Mouse (Mus musculus): ENCODE data around the gene Pde4b.

The Pde4b gene

GRCm38 (mm10) chr4:102497221-102497620 is 409.9 kb downstream of the Pde4b start:
- no peaks in the 10 kb centered on the region for H3K36me3 ChIP-seq (ENCODE audit: insufficient read depth, low read length)
- H3K4me1 ChIP-seq (replicated peaks; ENCODE audit: low read depth, low read length) = no peaks in the 10 kb centered on the region
- no peak overlapping the region for H3K4me3 ChIP-seq (replicated peaks; ENCODE audit: low read length)
- TF ChIP-seq CTCF (conservative IDR thresholded peaks at IDR 0.05; ENCODE audit: low read length) (no peak), POU5F1 (IDR thresholded peaks at IDR 0.05; ENCODE audit: borderline replicate concordance, low read length) (no peak), NANOG (IDR thresholded peaks at IDR 0.05; ENCODE audit: borderline replicate concordance, low read length) (no peak)
- H3K27me3 ChIP-seq (ENCODE audit: insufficient read depth, low read length) = no peaks in the 10 kb centered on the region
- peaks cover 16% of the 10 kb centered on the region for H3K9me3 ChIP-seq (ENCODE audit: low read length)

GRCm38 (mm10) chr4:102498169-102498919 is 411.0 kb downstream of the Pde4b start:
- Histone ChIP-seq H3K4me1 (replicated peaks; ENCODE audit: low read depth, low read length) (no peaks in the 10 kb centered on the region), H3K9me3 (ENCODE audit: low read length) (peaks cover 16% of the 10 kb centered on the region), H3K36me3 (ENCODE audit: insufficient read depth, low read length) (no peaks in the 10 kb centered on the region), H3K27me3 (ENCODE audit: insufficient read depth, low read length) (no peaks in the 10 kb centered on the region), H3K4me3 (replicated peaks; ENCODE audit: low read length) (no peak overlapping the region)
- no peak for TF ChIP-seq POU5F1 (IDR thresholded peaks at IDR 0.05; ENCODE audit: borderline replicate concordance, low read length)
- no peak for TF ChIP-seq NANOG (IDR thresholded peaks at IDR 0.05; ENCODE audit: borderline replicate concordance, low read length)
- TF ChIP-seq CTCF (conservative IDR thresholded peaks at IDR 0.05; ENCODE audit: low read length) = no peak

GRCm38 (mm10) chr4:102498920-102499316 is 411.6 kb downstream of the Pde4b start:
- peaks cover 13% of the 10 kb centered on the region for H3K9me3 ChIP-seq (ENCODE audit: low read length)
- no peaks in the 10 kb centered on the region for H3K36me3 ChIP-seq (ENCODE audit: insufficient read depth, low read length)
- H3K4me3 ChIP-seq (replicated peaks; ENCODE audit: low read length) = no peak overlapping the region
- no peaks in the 10 kb centered on the region for H3K4me1 ChIP-seq (replicated peaks; ENCODE audit: low read depth, low read length)
- TF ChIP-seq CTCF (conservative IDR thresholded peaks at IDR 0.05; ENCODE audit: low read length) = no peak
- no peak for TF ChIP-seq POU5F1 (IDR thresholded peaks at IDR 0.05; ENCODE audit: borderline replicate concordance, low read length)
- H3K27me3 ChIP-seq (ENCODE audit: insufficient read depth, low read length) = no peaks in the 10 kb centered on the region

- TF ChIP-seq POU5F1 (IDR thresholded peaks at IDR 0.05; ENCODE audit: borderline replicate concordance, low read length) = no peak
- TF ChIP-seq NANOG (IDR thresholded peaks at IDR 0.05; ENCODE audit: borderline replicate concordance, low read length) = no peak
- TF ChIP-seq CTCF (conservative IDR thresholded peaks at IDR 0.05; ENCODE audit: low read length) = no peak
- Histone ChIP-seq H3K36me3 (ENCODE audit: insufficient read depth, low read length) (no peaks in the 10 kb centered on the region), H3K4me1 (replicated peaks; ENCODE audit: low read depth, low read length) (no peaks in the 10 kb centered on the region), H3K9me3 (ENCODE audit: low read length) (no peaks in the 10 kb centered on the region), H3K4me3 (replicated peaks; ENCODE audit: low read length) (no peak overlapping the region), H3K27me3 (ENCODE audit: insufficient read depth, low read length) (no peaks in the 10 kb centered on the region)
These were observed 418.4 kb downstream of the Pde4b start for GRCm38 (mm10) chr4:102505714-102506113.

GRCm38 (mm10) chr4:102506376-102507280 is 419.3 kb downstream of the Pde4b start:
- Histone ChIP-seq H3K9me3 (ENCODE audit: low read length) (no peaks in the 10 kb centered on the region), H3K36me3 (ENCODE audit: insufficient read depth, low read length) (no peaks in the 10 kb centered on the region), H3K4me1 (replicated peaks; ENCODE audit: low read depth, low read length) (no peaks in the 10 kb centered on the region), H3K27me3 (ENCODE audit: insufficient read depth, low read length) (no peaks in the 10 kb centered on the region), H3K4me3 (replicated peaks; ENCODE audit: low read length) (no peak overlapping the region)
- no peak for TF ChIP-seq NANOG (IDR thresholded peaks at IDR 0.05; ENCODE audit: borderline replicate concordance, low read length)
- TF ChIP-seq CTCF (conservative IDR thresholded peaks at IDR 0.05; ENCODE audit: low read length) = no peak
- no peak for TF ChIP-seq POU5F1 (IDR thresholded peaks at IDR 0.05; ENCODE audit: borderline replicate concordance, low read length)

DNA sequence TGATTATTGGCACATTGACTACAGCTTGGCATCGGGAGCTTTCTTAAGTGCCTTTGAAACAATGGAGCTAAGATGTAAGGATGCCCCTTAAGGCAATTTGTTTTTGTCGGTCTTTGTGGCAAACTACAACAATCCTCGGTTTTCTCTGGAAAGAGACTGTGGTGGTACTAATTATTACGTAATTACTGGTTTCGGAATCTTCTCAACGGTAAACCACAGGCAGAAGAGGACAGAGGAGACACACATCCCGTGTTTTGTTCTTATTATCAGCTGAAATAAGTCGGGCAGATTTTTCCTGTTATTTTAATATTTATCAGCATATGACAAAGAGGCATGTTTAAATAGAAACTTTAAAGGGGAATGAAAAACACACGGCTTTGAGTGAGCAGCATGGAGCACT is 420.0 kb downstream of the Pde4b start:
- Histone ChIP-seq H3K27me3 (ENCODE audit: insufficient read depth, low read length) (no peaks in the 10 kb centered on the region), H3K4me3 (replicated peaks; ENCODE audit: low read length) (no peak overlapping the region), H3K4me1 (replicated peaks; ENCODE audit: low read depth, low read length) (no peaks in the 10 kb centered on the region), H3K36me3 (ENCODE audit: insufficient read depth, low read length) (no peaks in the 10 kb centered on the region), H3K9me3 (ENCODE audit: low read length) (no peaks in the 10 kb centered on the region)
- TF ChIP-seq CTCF (conservative IDR thresholded peaks at IDR 0.05; ENCODE audit: low read length) (no peak), POU5F1 (IDR thresholded peaks at IDR 0.05; ENCODE audit: borderline replicate concordance, low read length) (no peak), NANOG (IDR thresholded peaks at IDR 0.05; ENCODE audit: borderline replicate concordance, low read length) (no peak)

DNA sequence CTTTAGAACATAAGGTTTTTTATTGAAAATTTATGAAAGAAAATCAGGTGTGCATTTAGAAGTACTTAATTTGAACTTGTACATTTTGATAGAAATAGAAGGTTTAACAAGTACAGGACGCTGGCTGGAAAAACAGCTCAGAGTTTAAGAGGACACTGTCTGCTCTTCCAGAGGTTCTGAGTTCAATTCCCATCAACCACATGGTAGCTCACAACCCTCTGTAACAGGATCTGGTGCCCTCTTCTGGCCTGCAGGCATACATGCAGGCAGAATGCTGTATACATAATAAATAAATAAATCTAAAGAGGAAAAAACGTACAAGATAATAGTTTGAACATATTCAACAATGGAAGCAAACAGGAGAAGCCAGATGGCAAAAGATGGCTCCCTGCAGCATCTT is 420.4 kb downstream of the Pde4b start:
- no peaks in the 10 kb centered on the region for H3K36me3 ChIP-seq (ENCODE audit: insufficient read depth, low read length)
- TF ChIP-seq POU5F1 (IDR thresholded peaks at IDR 0.05; ENCODE audit: borderline replicate concordance, low read length) (no peak), NANOG (IDR thresholded peaks at IDR 0.05; ENCODE audit: borderline replicate concordance, low read length) (no peak), CTCF (conservative IDR thresholded peaks at IDR 0.05; ENCODE audit: low read length) (peak; percentile 15; the same call in 1 of the 2 replicates)
- no peak overlapping the region for H3K4me3 ChIP-seq (replicated peaks; ENCODE audit: low read length)
- H3K9me3 ChIP-seq (ENCODE audit: low read length) = no peaks in the 10 kb centered on the region
- H3K27me3 ChIP-seq (ENCODE audit: insufficient read depth, low read length) = no peaks in the 10 kb centered on the region
- H3K4me1 ChIP-seq (replicated peaks; ENCODE audit: low read depth, low read length) = no peaks in the 10 kb centered on the region

GRCm38 (mm10) chr4:102510061-102510460 is 422.7 kb downstream of the Pde4b start:
- TF ChIP-seq CTCF (conservative IDR thresholded peaks at IDR 0.05; ENCODE audit: low read length) (no peak), POU5F1 (IDR thresholded peaks at IDR 0.05; ENCODE audit: borderline replicate concordance, low read length) (no peak), NANOG (IDR thresholded peaks at IDR 0.05; ENCODE audit: borderline replicate concordance, low read length) (no peak)
- no peak overlapping the region for H3K4me3 ChIP-seq (replicated peaks; ENCODE audit: low read length)
- H3K36me3 ChIP-seq (ENCODE audit: insufficient read depth, low read length) = no peaks in the 10 kb centered on the region
- no peaks in the 10 kb centered on the region for H3K4me1 ChIP-seq (replicated peaks; ENCODE audit: low read depth, low read length)
- H3K27me3 ChIP-seq (ENCODE audit: insufficient read depth, low read length) = no peaks in the 10 kb centered on the region
- H3K9me3 ChIP-seq (ENCODE audit: low read length) = no peaks in the 10 kb centered on the region
